Mouse (Mus musculus) small intestine, adult 2 months (tissue): ENCODE data around the gene Dcbld1.

Source experiments
- CTCF ChIP-seq: fragments of 200-500 bp; IDR thresholded peaks from 2 replicates; pipeline ENCODE4 v1.5.1; 2012; ENCODE audit warnings: low read depth, mild to moderate bottlenecking, control low read depth, inconsistent platforms, low read length, moderate library complexity, mixed read lengths; ENCODE audit not compliant: insufficient replicate concordance, insufficient read length; ENCODE audit errors: extremely low read depth
- POLR2A ChIP-seq: fragments of 200-500 bp; IDR thresholded peaks from 2 replicates; pipeline ENCODE4 v1.6.1; 2012; ENCODE audit warnings: low read depth, mild to moderate bottlenecking, control low read depth, inconsistent platforms, low read length, moderate library complexity

DNA sequence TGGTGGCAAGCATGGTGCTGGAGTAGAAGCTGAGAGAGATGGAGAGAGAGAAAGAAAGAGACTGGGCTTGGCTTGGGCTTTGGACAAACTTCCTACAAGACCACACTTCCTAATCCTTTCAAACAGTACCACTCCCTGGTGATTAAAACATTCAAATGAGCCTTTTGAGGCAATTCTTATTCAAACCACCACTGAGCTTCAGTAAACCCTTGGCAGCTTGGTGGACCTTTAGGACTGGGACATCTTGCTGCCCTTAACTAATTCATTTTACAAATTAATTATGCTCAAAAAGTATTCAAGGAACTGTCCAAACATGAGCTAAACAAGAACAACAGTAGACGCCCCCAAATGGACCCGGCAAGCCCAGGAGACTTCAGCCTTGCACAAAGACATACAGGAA lies 62.5 kb downstream of the Dcbld1 start:
- TF ChIP-seq CTCF (no peak), POLR2A (no peak)
